Mouse (Mus musculus) gastrocnemius, postnatal 10 days (tissue): ENCODE results near the gene Lamtor5. TPM values are rescaled to one million over a fixed set of nuclear protein-coding genes. Genes with fewer than 3 reads are reported as not detected.

ENCODE experiments used
- DNase-seq: peaks from one replicate; pipeline ENCODE4 v3.0.0; 2021; ENCODE audit warnings: mixed read lengths
- long read RNA-seq, 2 experiments: library from polyadenylated mRNA; stranded (forward); transcript quantifications; one replicate each; pipeline ENCODE4 v2.0.0; 2021
- total RNA-seq, 2 experiments: library from RNA; stranded (reverse); gene quantifications; 2 replicates each; pipeline ENCODE4 v1.2.3; 2021

Lamtor5 gene
- 10 to 100 TPM; 50.5 to 53.2 TPM for total RNA-seq
- long read RNA-seq, experiment 1, transcript Lamtor5-201 (4 exons, 881 nt), result major isoform, 34 of 35 reads
- long read RNA-seq, experiment 1, partial matches to known transcripts, result 0 of 35 reads
- long read RNA-seq, experiment 1, other reads (novel, unspliced or antisense), result 1 of 35 reads
- long read RNA-seq, experiment 2, transcript Lamtor5-201 (4 exons, 881 nt), result major isoform, 27 of 30 reads
- long read RNA-seq, experiment 2, partial matches to known transcripts, result 1 of 30 reads
- long read RNA-seq, experiment 2, other reads (novel, unspliced or antisense), result 2 of 30 reads

GRCm38 (mm10) chr3:107278479-107279269, at the start of gene Lamtor5:
Gene Lamtor5, plus strand, starts transcription at chr3:107278858.
- DNase-seq, result peak; percentile 88

DNA sequence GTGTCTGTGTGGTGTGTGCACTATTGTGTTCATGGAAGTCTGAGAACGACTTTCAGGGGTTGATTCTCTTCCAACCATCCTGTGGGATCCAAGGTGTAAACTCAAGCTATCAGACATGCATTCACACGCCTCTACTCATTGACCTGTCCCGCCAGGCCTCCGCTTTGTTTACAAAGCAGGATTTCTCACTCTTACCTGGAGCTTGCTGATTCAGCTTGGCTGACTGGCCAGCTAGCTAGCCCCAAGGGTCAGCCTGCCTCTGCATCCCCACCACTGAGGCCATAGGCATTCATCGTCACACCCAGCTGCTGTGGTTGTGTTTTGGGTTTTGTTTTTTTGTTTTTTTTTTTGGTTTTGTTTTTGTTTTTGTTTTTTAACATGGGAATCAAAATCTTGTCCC, 49.4 kb upstream of the Lamtor5 start:
- no peak for DNase-seq

DNA sequence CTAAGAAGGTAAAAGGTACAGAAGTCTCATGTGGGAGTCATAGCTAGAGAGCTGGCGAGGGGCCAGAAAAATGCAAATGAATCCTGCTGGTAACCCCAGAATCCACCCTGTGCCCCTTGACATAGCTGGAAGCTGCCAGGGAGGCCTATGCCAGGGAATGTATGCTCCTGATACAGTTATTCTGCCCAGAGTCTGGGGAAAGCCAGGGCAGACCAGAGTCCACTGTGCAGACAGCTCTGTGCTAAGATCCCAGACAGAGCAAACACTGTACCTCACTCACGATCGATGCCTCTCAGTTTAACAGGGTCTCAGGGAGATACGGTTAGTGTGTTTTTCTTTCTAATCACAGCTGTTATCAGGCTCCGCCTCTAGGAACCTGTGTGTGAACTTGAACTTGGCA, 48.8 kb upstream of the Lamtor5 start:
- DNase-seq, result no peak

DNA sequence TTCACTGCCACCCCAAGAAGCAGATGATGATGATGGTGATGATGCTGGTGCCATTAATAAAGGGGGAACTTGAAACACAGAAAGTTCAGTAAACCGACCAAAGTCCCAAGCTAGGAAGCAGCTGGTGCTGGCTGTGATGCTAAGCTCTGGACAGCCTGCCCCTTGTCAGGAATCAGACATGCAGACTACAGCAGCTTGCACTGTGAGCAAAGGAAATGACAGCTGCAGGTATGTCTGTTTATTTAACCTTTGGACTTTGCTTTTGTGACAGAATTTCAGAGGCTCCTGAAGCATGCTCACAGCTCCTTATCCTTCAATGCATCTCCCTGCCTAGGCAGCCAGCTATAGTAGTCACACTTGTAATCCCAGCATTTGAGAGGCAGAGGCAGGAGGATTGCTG, 48.1 kb upstream of the Lamtor5 start, which contains the start of gene A630076J17Rik:
Gene A630076J17Rik, plus strand, starts transcription at position 88 of the 400 bp plus-strand sequence.
- DNase-seq, result no peak

DNA sequence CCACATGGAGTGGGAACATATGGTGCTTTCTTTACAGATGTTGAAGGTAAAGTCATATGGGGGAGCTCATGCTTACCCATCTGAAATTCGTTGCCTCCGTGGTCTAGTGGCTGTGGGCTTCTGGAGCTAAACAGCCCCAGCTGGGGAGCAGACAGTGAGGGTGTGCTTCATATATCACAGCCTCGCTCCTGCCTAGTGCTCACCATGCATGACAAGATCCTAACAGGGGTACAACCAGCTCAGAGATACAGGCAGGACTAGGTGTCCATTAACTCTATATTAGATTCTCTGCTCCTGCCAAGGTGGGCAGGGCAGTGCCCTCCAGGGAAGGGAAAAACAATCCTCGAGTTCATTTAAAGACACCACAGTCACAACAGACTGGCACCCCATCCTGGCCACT, 47.5 kb upstream of the Lamtor5 start:
- no peak for DNase-seq

GRCm38 (mm10) chr3:107233351-107233813, 45.3 kb upstream of the Lamtor5 start:
- peak; percentile 83 for DNase-seq

DNA sequence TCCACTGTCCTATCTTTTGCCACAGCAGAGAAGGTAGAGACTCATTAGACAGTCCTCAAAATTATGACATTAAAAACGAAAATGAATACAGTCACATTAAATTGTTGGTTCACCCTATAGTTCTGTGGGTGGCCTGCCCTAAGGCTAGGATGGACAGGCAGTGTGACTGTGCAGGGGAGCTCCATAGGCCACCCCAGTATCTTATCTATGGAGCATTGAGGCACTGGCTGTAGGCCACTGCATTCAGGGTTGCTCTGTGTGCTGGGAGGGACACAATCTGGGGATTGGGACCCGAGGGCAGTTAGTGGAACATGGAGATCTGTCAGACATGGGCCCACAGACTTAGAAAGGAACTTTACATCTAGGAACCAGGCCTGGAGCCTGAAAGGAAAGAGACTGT, 44.7 kb upstream of the Lamtor5 start:
- DNase-seq, result no peak

DNA sequence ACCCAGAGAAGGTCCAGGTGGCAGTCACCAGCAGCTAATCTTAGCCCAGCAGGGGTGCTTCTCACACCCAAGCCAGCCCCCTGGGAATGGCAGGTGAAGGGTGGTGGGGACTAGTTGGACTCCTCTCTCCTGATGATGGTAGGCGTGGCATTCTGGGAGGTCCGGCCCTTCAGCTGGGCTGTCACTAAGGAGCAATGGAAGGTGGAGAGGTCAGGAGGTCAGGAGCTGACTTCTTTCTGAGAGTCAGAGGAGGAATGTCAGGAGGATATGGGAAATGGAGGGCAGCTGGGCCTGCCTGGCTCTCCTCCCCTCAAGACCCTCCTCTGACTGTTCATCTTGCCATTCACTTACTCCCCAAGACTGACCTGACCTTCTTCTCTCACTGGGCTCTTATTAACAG, 40.6 kb upstream of the Lamtor5 start:
- DNase-seq, result no peak

- DNase-seq, result no peak
Measured at GRCm38 (mm10) chr3:107238471-107238980, 40.1 kb upstream of the Lamtor5 start.

- no peak for DNase-seq
Measured at GRCm38 (mm10) chr3:107239607-107240006, 39.1 kb upstream of the Lamtor5 start, which contains the start of gene Prok1. Gene Prok1, minus strand, starts transcription at chr3:107239707.

DNA sequence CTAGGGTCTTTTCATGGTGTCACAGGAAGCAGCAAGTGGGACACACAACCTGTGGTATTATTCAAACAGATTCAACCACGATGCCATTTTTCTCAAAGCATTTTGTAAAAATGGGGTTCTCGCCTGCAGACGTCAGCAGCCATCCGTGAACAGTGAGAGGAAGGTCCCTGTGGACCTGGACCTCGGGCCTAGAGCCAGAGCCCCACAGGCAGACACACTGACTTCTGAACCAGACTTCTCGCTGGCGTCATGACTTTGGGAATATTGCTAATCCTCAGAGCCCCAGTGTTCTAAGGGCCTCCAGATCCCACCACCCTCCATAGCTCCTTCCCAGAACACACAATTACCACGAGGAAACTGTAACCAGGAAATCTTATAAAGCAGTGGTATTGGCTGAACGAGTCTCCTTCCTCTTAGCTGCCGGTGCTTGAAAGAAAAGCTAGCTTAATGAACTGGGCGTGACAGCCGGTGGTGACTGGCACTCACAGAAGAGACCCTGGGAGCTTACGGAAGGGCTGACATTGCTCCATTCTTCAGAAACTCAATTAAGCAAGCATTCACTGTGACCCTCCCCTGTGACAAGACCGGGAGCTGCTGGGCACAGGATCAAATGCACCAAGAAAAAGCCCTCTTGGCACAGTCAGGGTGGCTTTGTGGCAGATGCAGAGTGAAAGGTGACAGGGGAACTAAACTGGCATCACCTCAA, 37.1 kb upstream of the Lamtor5 start:
- DNase-seq, result no peak

- DNase-seq, result no peak
Measured at GRCm38 (mm10) chr3:107246876-107247275, 31.8 kb upstream of the Lamtor5 start.

DNA sequence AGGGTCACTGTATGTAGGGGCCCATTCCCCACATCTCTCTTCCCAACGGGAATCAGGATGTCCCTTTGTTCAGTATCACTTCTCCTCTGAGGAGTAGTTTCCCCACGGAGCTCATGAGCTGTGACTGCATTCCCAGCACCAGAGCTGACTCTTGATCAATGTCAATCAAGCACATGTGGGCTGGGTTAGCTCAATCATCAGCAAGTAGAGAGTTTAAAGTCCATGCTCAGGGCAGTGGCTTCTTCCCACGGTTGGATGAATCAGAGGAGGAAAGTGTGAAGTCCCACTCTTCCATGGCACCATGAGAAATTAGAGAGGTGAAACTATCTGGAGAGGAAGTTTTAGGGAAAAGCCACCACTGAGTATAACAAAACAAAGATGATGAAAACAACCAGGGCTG, 29.6 kb upstream of the Lamtor5 start:
- DNase-seq, result no peak

GRCm38 (mm10) chr3:107250320-107250719, 28.3 kb upstream of the Lamtor5 start:
- DNase-seq, result no peak

GRCm38 (mm10) chr3:107252035-107252434, 26.6 kb upstream of the Lamtor5 start:
- DNase-seq, result no peak

- no peak for DNase-seq
Measured at GRCm38 (mm10) chr3:107253925-107254324, 24.7 kb upstream of the Lamtor5 start.

- no peak for DNase-seq
Measured at GRCm38 (mm10) chr3:107255992-107256391, 22.7 kb upstream of the Lamtor5 start.

DNA sequence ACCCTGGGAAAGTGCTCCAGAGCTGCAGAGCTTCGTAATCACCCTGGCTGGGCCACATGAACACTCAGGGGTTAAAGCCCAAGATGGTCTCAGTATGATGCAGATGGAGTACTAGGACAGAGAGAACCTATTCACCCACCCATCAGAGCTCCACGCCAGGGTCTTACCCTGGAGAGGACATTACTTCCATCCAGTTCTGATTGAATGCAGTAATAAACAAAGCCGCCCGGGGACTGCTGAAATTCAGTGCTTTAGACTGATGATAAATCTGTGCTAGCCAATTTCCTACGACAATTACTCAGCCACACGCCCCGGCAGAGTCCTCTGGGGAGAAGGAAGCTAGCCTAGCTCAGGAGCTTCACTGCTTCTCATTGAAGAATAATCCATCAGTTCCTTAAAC, 21.9 kb upstream of the Lamtor5 start:
- no peak for DNase-seq

DNA sequence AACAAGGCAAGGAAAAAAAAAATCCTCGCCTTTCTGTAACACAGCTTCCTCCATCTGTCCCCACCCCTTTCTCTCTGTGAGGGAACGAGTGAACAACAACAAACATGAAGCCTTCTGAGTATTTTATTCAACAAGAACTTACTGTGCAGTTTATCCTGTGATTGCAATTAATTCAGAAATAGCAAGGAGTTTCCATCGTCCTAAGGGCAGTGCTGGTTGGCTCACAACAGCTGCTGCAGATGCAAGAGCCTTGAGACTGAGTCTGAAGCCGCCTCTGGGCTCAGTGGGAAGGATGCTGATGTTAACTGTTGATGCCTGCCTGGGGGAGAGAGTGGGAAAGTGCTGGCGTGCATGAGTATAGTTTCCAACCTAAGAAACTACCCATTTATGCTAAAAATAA, 20.7 kb upstream of the Lamtor5 start:
- DNase-seq, result no peak

GRCm38 (mm10) chr3:107260956-107261850, 17.5 kb upstream of the Lamtor5 start:
- DNase-seq, result peak; percentile 18

DNA sequence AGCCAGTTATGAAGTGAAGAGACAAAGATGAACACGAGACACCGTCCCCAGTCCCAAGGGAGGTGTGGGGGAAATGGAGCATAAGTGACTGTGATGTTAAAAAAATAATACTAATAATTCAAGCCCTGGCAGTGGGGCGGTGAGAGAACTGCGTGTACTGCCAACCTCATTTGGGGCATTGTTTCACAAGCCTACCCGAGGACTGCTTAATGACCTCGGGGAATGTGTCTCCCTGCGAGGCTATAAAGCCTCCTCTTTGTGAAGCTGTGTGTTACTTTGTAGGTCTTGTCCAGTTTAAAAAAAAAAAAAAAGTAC, 16.9 kb upstream of the Lamtor5 start:
- no peak for DNase-seq
